8 mouse cellular contexts compared by ENCODE assay signal in genomic region chr1:105989640-105989984, GRCm38 (mm10). TPM values are rescaled to one million over a fixed set of nuclear protein-coding genes. Genes with fewer than 3 reads are reported as not detected.
DNase-seq lines count a peak whose midpoint lies in the region; ATAC-seq and TF ChIP-seq lines count a peak whose summit lies in the region.

No protein-coding gene starts in this region.

- peak overlapping the region; percentile 82 for H3K4me3 ChIP-seq in erythroblast, embryonic 14.5 days (replicated peaks)
- peak overlapping the region; percentile 80 for H3K4me3 ChIP-seq in limb, embryonic 15.5 days
- H3K4me3 ChIP-seq in small intestine, adult 2 months (ENCODE audit: low read depth, low read length), result peak overlapping the region; percentile 84

- peaks cover 52% of the 10 kb centered on the region for H3K4me1 ChIP-seq in erythroblast, embryonic 14.5 days (ENCODE audit: control insufficient read depth)
- peaks cover 26% of the 10 kb centered on the region for H3K4me1 ChIP-seq in limb, embryonic 15.5 days
- H3K4me1 ChIP-seq in small intestine, adult 2 months (ENCODE audit: control insufficient read depth, insufficient read depth, insufficient read length, low read length), result no peaks in the 10 kb centered on the region; the same call in 1 of the 2 replicates

- TF ChIP-seq CTCF in small intestine, adult 2 months (IDR thresholded peaks at IDR 0.05; ENCODE audit: extremely low read depth, insufficient read length, insufficient replicate concordance, low read depth, low read length), result no peak

- 1% methylated on average over 13 of the region's 13 CpGs for WGBS in limb, embryonic 15.5 days
- WGBS in small intestine, adult 2 months, result 2% methylated on average over 13 of the region's 13 CpGs

- no peaks in the 10 kb centered on the region for H3K36me3 ChIP-seq in erythroblast, embryonic 14.5 days (ENCODE audit: control insufficient read depth)
- H3K36me3 ChIP-seq in limb, embryonic 15.5 days, result no peaks in the 10 kb centered on the region
- H3K36me3 ChIP-seq in small intestine, adult 2 months (ENCODE audit: control insufficient read depth, insufficient read depth, low read length), result no peaks in the 10 kb centered on the region

- peak overlapping the region; percentile 55 for H3K9ac ChIP-seq in limb, embryonic 15.5 days

- H3K9me3 ChIP-seq in erythroblast, embryonic 14.5 days (ENCODE audit: control insufficient read depth, low read length), result no peaks in the 10 kb centered on the region
- H3K9me3 ChIP-seq in limb, embryonic 15.5 days, result no peaks in the 10 kb centered on the region

- peak overlapping the region; percentile 97 for H3K27ac ChIP-seq in limb, embryonic 15.5 days
- H3K27ac ChIP-seq in small intestine, adult 2 months (ENCODE audit: insufficient read depth, low read depth, low read length), result peak overlapping the region; percentile 63

- H3K27me3 ChIP-seq in erythroblast, embryonic 14.5 days (ENCODE audit: control insufficient read depth), result no peaks in the 10 kb centered on the region
- no peaks in the 10 kb centered on the region for H3K27me3 ChIP-seq in limb, embryonic 15.5 days
- no peaks in the 10 kb centered on the region for H3K27me3 ChIP-seq in small intestine, adult 2 months (ENCODE audit: control insufficient read depth, insufficient read depth, low read length)

- TF ChIP-seq POLR2A in small intestine, adult 2 months (IDR thresholded peaks at IDR 0.05; ENCODE audit: low read depth, low read length), result no peak; the same call in 1 of the 2 replicates

- H3K4me2 ChIP-seq in limb, embryonic 15.5 days, result peak overlapping the region; percentile 80

- ATAC-seq in limb, embryonic 15.5 days (ENCODE audit: insufficient number of reproducible peaks, low FRiP score, low TSS enrichment, low read depth), result no peak

- DNase-seq in adrenal gland, postnatal 25 days, result peak; percentile 18
- no peak for DNase-seq in adrenal gland, postnatal 4 days (ENCODE audit: low spot score in 2 of 2)
- peak; percentile 48 for DNase-seq in 3T3-L1 (ENCODE audit: low read depth, low spot score)
- DNase-seq in spleen, postnatal 14 days (ENCODE audit: low spot score in 2 of 2), result no peak
- no peak for DNase-seq in kidney, postnatal 10 days

RNA-seq across cellular contexts. Expression of gene Zcchc2, which starts 0.6 kb away (rescaled TPM):
- total RNA-seq in adrenal gland, postnatal 25 days (2021), result 20.2 and 23.0 TPM in 2 replicates
- total RNA-seq in adrenal gland, postnatal 4 days (2021), result 10 to 100 TPM; 18.8 to 19.5 TPM
- 0.04 and 0.05 TPM in 2 replicates for polyA plus RNA-seq in erythroblast, embryonic 14.5 days (2012)
- 2.1 TPM in 2 replicates for polyA plus RNA-seq in limb, embryonic 15.5 days (2015; fragmentation: Nextera tagmentation; extraction: Ambion mirVana)
- polyA plus RNA-seq in small intestine, adult 2 months (2012; rRNA removed), result 4.4 and 9.0 TPM in 2 replicates

Comparison
In these comparisons a context has a peak if more than half of its experiments do, and no peak if none do; other contexts are left out.
1. DNase-seq: peak in adrenal gland, postnatal 25 days (single experiment) and 3T3-L1 (single experiment); none in adrenal gland, postnatal 4 days (0 of 2), spleen, postnatal 14 days (0 of 2) and kidney, postnatal 10 days (single experiment).
2. Peak in every context shown above with its lines, with median percentiles within 50 percentile points of each other: H3K4me3 ChIP-seq.